Mouse (Mus musculus) inflammation-experienced regulatory T-cells, adult 6 months (primary cell): ENCODE results near the gene Lrrc61. TPM values are rescaled to one million over a fixed set of nuclear protein-coding genes. Genes with fewer than 3 reads are reported as not detected.

Source experiments
- ATAC-seq: one replicate; pipeline ENCODE4 v1.8.0; 2017
- polyA plus RNA-seq, 3 experiments: library from polyadenylated mRNA; unstranded; fragments of 100-300 nt; shearing (Covaris generic); gene quantifications; one replicate each; pipeline ENCODE4 v1.2.1; 2017

Lrrc61 gene
- polyA plus RNA-seq, 3 experiments from 2014 or later: 27.5 to 40.7 (median 30.3) TPM

GRCm38 (mm10) chr6:48548314-48548713, 6.3 kb upstream of the Lrrc61 start:
- ATAC-seq: no peak

- ATAC-seq: no peak
Observed at GRCm38 (mm10) chr6:48552918-48553317, 1.7 kb upstream of the Lrrc61 start.

GRCm38 (mm10) chr6:48553819-48554218, 777 bp upstream of the Lrrc61 start:
- no peak for ATAC-seq

GRCm38 (mm10) chr6:48555104-48555890, 701 bp downstream of the Lrrc61 start:
- peak; percentile 2 for ATAC-seq

- no peak for ATAC-seq
Observed at GRCm38 (mm10) chr6:48555956-48556355, 1.4 kb downstream of the Lrrc61 start.

GRCm38 (mm10) chr6:48565693-48566310, 11.2 kb downstream of the Lrrc61 start:
- no peak for ATAC-seq

- ATAC-seq: no peak
Observed at GRCm38 (mm10) chr6:48566312-48566711, 11.7 kb downstream of the Lrrc61 start.

- no peak for ATAC-seq
Observed at GRCm38 (mm10) chr6:48568036-48568984, 13.7 kb downstream of the Lrrc61 start.

- ATAC-seq: peak; percentile 56
Observed at GRCm38 (mm10) chr6:48569065-48569807, 14.6 kb downstream of the Lrrc61 start.

- no peak for ATAC-seq
Observed at GRCm38 (mm10) chr6:48572014-48572413, 17.4 kb downstream of the Lrrc61 start.

- ATAC-seq: no peak
Observed at GRCm38 (mm10) chr6:48572572-48573061, 18.0 kb downstream of the Lrrc61 start, which contains the start of gene Rarres2. Gene Rarres2 (minus strand): TSS chr6:48572789.

- no peak for ATAC-seq
Observed at GRCm38 (mm10) chr6:48573280-48573679, 18.7 kb downstream of the Lrrc61 start.

- ATAC-seq: no peak
Observed at GRCm38 (mm10) chr6:48573981-48574380, 19.4 kb downstream of the Lrrc61 start.

GRCm38 (mm10) chr6:48578736-48579135, 24.1 kb downstream of the Lrrc61 start:
- ATAC-seq: no peak

GRCm38 (mm10) chr6:48579215-48579648, 24.6 kb downstream of the Lrrc61 start:
- peak; percentile 72 for ATAC-seq

- ATAC-seq: no peak
Observed at GRCm38 (mm10) chr6:48581257-48581656, 26.7 kb downstream of the Lrrc61 start.

- no peak for ATAC-seq
Observed at GRCm38 (mm10) chr6:48582037-48582436, 27.4 kb downstream of the Lrrc61 start.

- no peak for ATAC-seq
Observed at GRCm38 (mm10) chr6:48589194-48589750, 34.7 kb downstream of the Lrrc61 start, which contains the start of gene Gm45021. Gene Gm45021 (plus strand): TSS chr6:48589610.

- no peak for ATAC-seq
Observed at GRCm38 (mm10) chr6:48591221-48591845, 36.7 kb downstream of the Lrrc61 start.

GRCm38 (mm10) chr6:48591871-48592270, 37.3 kb downstream of the Lrrc61 start:
- no peak for ATAC-seq
